Mouse (Mus musculus) liver, adult (tissue): ENCODE measurements around the gene Ccdc96.

Experiments
- GATA4 ChIP-seq: IDR thresholded peaks from 2 replicates; pipeline ENCODE4 v1.6.1; 2014; ENCODE audit warnings: mild to moderate bottlenecking, low read length; ENCODE audit not compliant: insufficient replicate concordance

Gene Ccdc96

GRCm38 (mm10) chr5:36462810-36463209, 21.6 kb upstream of the Ccdc96 start:
- no peak for TF ChIP-seq GATA4

DNA sequence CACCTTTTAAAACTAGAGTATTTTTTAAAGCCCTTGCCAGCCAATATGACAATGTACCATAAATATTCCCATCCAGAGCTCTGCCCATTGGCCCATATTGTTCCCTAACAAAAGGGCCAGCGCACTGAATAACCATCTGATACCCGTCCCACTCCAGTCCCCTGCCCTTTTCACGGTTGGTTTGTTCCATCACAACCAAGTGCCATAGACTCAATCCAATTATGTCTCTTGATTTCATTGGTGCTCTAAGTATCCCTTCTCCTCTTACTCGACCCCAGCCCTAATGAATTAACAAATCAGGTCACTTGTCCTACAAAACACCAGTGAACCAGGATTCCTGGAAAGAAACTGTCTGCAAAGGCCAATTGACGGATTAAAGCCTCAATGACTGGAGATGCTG, 21.0 kb upstream of the Ccdc96 start:
- TF ChIP-seq GATA4, result no peak

DNA sequence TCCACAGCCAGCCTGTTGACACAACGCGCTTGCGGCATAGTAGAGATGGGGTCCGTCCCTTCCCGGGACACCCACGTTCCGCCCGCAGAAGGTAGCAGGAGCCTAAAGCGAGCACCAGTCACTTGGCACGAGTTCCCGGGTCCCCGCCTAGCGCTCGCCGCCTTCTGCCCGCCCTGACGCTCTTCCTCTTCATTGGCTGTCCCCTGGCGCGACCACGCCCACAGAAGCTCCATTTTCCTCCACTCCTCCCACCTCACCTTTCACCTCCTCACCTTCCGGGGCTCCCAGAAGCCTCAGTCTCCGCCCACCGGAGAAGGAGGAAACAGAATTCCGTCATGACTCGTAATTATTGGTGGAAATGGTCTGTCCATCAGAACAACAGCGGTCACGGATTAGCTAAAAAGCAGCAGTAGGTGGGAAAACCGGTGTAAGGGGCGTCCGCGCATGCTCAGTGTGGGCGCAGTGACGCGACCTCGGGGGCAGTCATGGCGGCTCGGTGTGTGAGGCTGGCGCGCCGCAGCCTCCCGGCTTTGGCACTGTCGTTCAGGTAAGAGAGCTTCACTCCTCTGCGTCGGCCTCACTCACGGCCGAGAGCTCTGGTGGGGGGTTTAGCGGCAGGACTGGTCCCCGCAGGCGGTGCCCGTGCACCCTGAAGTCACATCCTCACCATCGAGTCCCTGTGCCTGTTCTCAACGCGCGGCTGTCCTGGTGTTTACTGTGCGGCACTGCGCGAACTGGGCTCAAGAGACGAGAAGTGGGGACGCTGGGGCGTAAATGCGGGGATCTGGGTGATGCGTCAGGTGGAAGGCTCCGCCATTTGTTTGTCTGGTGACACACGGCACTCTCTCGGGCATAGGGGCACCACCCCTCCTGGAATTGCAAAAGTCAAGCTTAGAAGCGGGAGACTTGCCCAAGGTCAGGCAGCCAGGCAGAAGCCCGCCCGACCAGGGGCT, 19.4 kb upstream of the Ccdc96 start, which contains the start of gene Grpel1:
Gene Grpel1 (plus strand): TSS at position 290 of the 953 bp plus-strand sequence.
- no peak for TF ChIP-seq GATA4

- no peak for TF ChIP-seq GATA4
These were observed 18.5 kb upstream of the Ccdc96 start for GRCm38 (mm10) chr5:36465889-36466288.

GRCm38 (mm10) chr5:36471206-36471605, 13.2 kb upstream of the Ccdc96 start:
- no peak for TF ChIP-seq GATA4

GRCm38 (mm10) chr5:36472876-36473655, 11.3 kb upstream of the Ccdc96 start:
- TF ChIP-seq GATA4, result no peak

DNA sequence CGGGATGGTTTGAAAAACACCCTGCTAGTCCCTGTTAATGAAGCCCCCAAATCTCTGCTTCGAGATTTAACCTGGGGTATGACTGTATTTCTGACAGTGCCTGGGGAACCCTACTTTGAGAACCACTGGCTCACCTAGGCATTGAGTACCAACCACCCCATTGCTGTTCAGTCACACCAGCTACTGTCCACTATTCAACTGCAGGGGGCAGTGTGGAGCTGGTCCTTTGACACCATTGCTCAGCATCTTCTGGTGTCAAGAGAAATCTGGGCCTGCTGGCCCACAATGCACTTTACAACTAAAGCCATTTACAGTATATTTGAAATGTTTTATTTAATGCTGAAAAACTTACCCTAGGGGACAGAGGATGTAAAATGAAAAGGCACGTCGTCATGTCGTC, 10.1 kb upstream of the Ccdc96 start:
- no peak for TF ChIP-seq GATA4

DNA sequence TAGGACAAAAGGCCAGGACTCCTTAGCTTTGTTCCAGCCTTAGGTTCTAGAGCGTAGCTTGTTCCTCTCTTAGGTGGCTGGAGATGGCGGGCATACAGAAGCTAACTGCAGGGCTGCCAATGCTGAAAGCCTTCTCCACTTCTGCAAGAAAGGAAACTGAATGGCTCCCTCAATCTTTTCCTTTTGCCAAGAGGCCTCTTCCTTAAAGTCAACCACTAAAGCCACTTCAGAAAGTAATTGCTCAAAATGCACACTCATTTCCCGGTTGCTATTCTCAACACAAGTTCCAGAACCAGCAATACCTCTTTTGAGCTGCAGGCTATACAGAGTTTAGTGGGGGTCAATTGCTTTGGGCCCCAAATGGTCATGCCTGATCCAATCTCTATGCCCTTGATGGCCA, 6.9 kb upstream of the Ccdc96 start:
- no peak for TF ChIP-seq GATA4

GRCm38 (mm10) chr5:36478540-36479420, 5.6 kb upstream of the Ccdc96 start:
- TF ChIP-seq GATA4, result no peak

- TF ChIP-seq GATA4, result no peak
These were observed 4.7 kb upstream of the Ccdc96 start for GRCm38 (mm10) chr5:36479735-36480134.

DNA sequence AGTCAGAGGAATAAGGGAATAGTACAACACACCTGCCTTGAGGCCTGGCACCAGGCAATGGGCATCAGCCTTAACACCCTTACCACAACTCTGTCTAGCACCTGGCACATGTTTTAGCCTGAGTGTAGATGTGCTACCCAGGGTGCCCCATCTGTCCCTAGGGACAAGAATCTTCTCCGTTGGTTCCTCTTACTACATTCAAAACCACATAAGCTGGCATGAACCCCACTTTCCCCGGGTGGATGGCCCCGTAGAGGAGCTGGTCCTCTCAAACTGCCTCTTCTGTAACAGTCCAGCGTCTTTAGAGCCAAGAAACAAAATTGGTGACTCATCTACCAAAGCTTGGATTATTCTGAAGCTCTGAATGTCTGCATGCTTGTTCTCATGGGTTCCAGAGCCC, 4.0 kb upstream of the Ccdc96 start:
- TF ChIP-seq GATA4, result no peak

DNA sequence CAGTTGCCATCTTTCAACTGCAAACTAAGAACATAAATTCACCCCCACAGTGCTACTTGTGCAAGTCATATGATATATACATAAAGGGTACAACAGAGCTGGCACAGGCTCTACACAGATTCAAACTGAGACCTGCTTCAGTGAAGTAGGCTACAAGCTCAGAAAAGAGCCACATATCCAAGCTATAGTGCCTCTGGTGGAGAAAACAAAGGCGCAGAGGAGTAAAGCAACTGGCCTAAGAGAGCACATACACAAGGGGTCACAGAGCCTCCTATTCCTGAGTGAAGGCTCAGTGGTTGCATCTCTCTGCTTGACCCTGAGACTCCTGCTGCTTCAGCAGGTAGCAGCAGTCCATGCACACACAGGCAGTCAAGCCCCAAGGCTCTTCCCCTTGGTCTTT, 3.3 kb upstream of the Ccdc96 start:
- TF ChIP-seq GATA4, result no peak

GRCm38 (mm10) chr5:36483203-36484101, 936 bp upstream of the Ccdc96 start:
- TF ChIP-seq GATA4, result no peak

DNA sequence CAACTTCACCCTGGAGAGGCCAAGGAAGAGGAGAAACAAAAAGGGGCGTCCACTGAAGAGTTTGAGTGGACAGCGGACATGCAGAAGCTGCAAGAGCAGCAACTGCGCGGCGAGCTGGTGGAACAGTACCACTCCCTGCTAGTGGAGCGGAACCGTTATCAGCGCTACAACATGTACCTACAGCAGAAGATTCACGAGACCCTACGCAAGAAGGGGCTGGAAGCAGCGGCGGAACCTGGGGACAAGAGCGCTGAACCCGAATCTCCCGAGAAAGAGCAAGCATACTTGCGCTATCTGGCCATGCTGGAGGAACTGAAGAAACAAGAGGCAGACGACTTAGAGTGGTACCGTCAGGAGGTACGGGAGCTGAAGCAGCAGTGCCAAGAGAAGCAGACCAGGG, 918 bp downstream of the Ccdc96 start:
- no peak for TF ChIP-seq GATA4

- TF ChIP-seq GATA4, result no peak
These were observed 4.8 kb downstream of the Ccdc96 start for GRCm38 (mm10) chr5:36489225-36489624.

DNA sequence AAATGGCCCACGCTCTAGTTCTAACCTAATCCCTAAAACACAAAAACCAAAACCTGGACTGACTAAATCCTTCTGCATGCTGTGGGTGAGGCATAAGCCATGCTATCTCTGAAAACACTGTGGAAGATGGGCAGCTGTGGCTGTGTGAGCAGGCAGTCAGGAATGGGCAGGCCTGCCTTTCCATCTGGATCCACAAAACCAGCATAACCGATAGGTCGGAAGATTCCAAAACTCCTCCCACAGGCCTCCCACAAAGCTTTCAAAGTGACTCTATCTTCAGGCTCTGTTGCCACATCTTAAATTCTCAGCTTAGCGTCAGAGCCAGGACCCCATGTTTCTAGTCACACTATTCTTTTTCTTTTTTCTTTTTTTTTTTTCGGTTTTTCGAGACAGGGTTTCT, 9.5 kb downstream of the Ccdc96 start:
- no peak for TF ChIP-seq GATA4
